Mouse (Mus musculus): Measurements from ENCODE around the gene Actl6a.
"Not testable (repeated sequence)": the region's sequence is repeated elsewhere in the genome, so short reads cannot be mapped to it uniquely, and the experiment has no call there.

Actl6a gene

GRCm38 (mm10) chr3:32705647-32706348 lies at the start of gene Actl6a:
Gene Actl6a, plus strand, starts transcription at chr3:32706298.
- not testable (repeated sequence) for DNase-seq (ENCODE audit: low spot score in 2 of 2)

GRCm38 (mm10) chr3:32656398-32656994 lies 49.6 kb upstream of the Actl6a start:
- no peak for DNase-seq (ENCODE audit: low spot score in 2 of 2)

GRCm38 (mm10) chr3:32658401-32658800 lies 47.7 kb upstream of the Actl6a start:
- no peak for DNase-seq (ENCODE audit: low spot score in 2 of 2)

- no peak for DNase-seq (ENCODE audit: low spot score in 2 of 2)
These were observed 47.3 kb upstream of the Actl6a start for GRCm38 (mm10) chr3:32658821-32659220.

- no peak for DNase-seq (ENCODE audit: low spot score in 2 of 2)
These were observed 46.6 kb upstream of the Actl6a start for GRCm38 (mm10) chr3:32659506-32659905.

- DNase-seq (ENCODE audit: low spot score in 2 of 2): no peak
These were observed 45.8 kb upstream of the Actl6a start for GRCm38 (mm10) chr3:32660276-32660675.

GRCm38 (mm10) chr3:32660831-32661555 lies 45.1 kb upstream of the Actl6a start:
- DNase-seq (ENCODE audit: low spot score in 2 of 2): no peak

- DNase-seq (ENCODE audit: low spot score in 2 of 2): no peak
These were observed 44.6 kb upstream of the Actl6a start for GRCm38 (mm10) chr3:32661556-32661930.

- DNase-seq (ENCODE audit: low spot score in 2 of 2): no peak
These were observed 37.7 kb upstream of the Actl6a start for GRCm38 (mm10) chr3:32668256-32668959.

GRCm38 (mm10) chr3:32669211-32669610 lies 36.9 kb upstream of the Actl6a start:
- DNase-seq (ENCODE audit: low spot score in 2 of 2): peak in 1 of 2 experiments; percentile 15

GRCm38 (mm10) chr3:32670196-32670595 lies 35.9 kb upstream of the Actl6a start:
- no peak for DNase-seq (ENCODE audit: low spot score in 2 of 2)

- no peak for DNase-seq (ENCODE audit: low spot score in 2 of 2)
These were observed 32.9 kb upstream of the Actl6a start for GRCm38 (mm10) chr3:32673151-32673550.

- no peak for DNase-seq (ENCODE audit: low spot score in 2 of 2)
These were observed 29.7 kb upstream of the Actl6a start for GRCm38 (mm10) chr3:32676393-32676792.

- DNase-seq (ENCODE audit: low spot score in 2 of 2): no peak
These were observed 23.1 kb upstream of the Actl6a start for GRCm38 (mm10) chr3:32682910-32683531.

GRCm38 (mm10) chr3:32684631-32685030 lies 21.5 kb upstream of the Actl6a start:
- no peak for DNase-seq (ENCODE audit: low spot score in 2 of 2)

- DNase-seq (ENCODE audit: low spot score in 2 of 2): no peak
These were observed 19.6 kb upstream of the Actl6a start for GRCm38 (mm10) chr3:32686537-32686936.

- DNase-seq (ENCODE audit: low spot score in 2 of 2): no peak
These were observed 18.9 kb upstream of the Actl6a start for GRCm38 (mm10) chr3:32687156-32687555.

- no peak for DNase-seq (ENCODE audit: low spot score in 2 of 2)
These were observed 16.5 kb upstream of the Actl6a start for GRCm38 (mm10) chr3:32689567-32689999.

GRCm38 (mm10) chr3:32690008-32690407 lies 16.1 kb upstream of the Actl6a start:
- DNase-seq (ENCODE audit: low spot score in 2 of 2): no peak

GRCm38 (mm10) chr3:32690901-32691300 lies 15.2 kb upstream of the Actl6a start:
- no peak for DNase-seq (ENCODE audit: low spot score in 2 of 2)

GRCm38 (mm10) chr3:32691841-32692240 lies 14.3 kb upstream of the Actl6a start:
- DNase-seq (ENCODE audit: low spot score in 2 of 2): no peak

- DNase-seq (ENCODE audit: low spot score in 2 of 2): no peak
These were observed 11.9 kb upstream of the Actl6a start for GRCm38 (mm10) chr3:32694211-32694610.

Data from frontal cortex, postnatal 25 days (tissue).